14 mouse cellular contexts compared by ENCODE assay signal in genomic region chr5:99591348-99591747, GRCm38 (mm10).
"Had no signal": no experiment of that assay in that cellular context is flagged by ENCODE, and none has a peak within 500 bp of the region (broad histone marks: within the 10 kb centered on the region; RNA-seq: fewer than 3 reads in every experiment).

No protein-coding gene starts in this region.

- H3K27ac ChIP-seq: left cerebral cortex, adult 2 months; limb, embryonic 12.5 days; liver, embryonic 15.5 days; midbrain, embryonic 13.5 days; stomach, embryonic 15.5 days had no signal

- H3K9me3 ChIP-seq: liver, embryonic 15.5 days; stomach, embryonic 15.5 days had no signal

- H3K36me3 ChIP-seq: limb, embryonic 12.5 days; liver, embryonic 15.5 days; midbrain, embryonic 13.5 days; stomach, embryonic 15.5 days had no signal

- DNase-seq: kidney, adult 18-20 months; kidney, postnatal 14 days; lung, adult 2 months; lung, postnatal 36 days; right cerebral cortex, postnatal 14 days; thymus, adult 2 months; thymus, postnatal 36 days had no signal

- H3K4me3 ChIP-seq: left cerebral cortex, adult 2 months; limb, embryonic 12.5 days; liver, embryonic 15.5 days; midbrain, embryonic 13.5 days; stomach, embryonic 15.5 days had no signal

- H3K4me2 ChIP-seq: limb, embryonic 12.5 days; liver, embryonic 11.5 days; liver, embryonic 15.5 days; midbrain, embryonic 13.5 days; stomach, embryonic 15.5 days had no signal

- H3K27me3 ChIP-seq: liver, embryonic 15.5 days; midbrain, embryonic 13.5 days; stomach, embryonic 15.5 days had no signal

- ATAC-seq: lung, postnatal 0 days; midbrain, embryonic 13.5 days had no signal

- H3K9ac ChIP-seq: limb, embryonic 12.5 days; liver, embryonic 15.5 days; midbrain, embryonic 13.5 days; stomach, embryonic 15.5 days had no signal

- H3K4me1 ChIP-seq: liver, embryonic 15.5 days; stomach, embryonic 15.5 days had no signal
